Mouse (Mus musculus) lung, postnatal 14 days (tissue): ENCODE measurements around the gene Asap2.
"Not testable (repeated sequence)": the region's sequence is repeated elsewhere in the genome, so short reads cannot be mapped to it uniquely, and the experiment has no call there.

ENCODE experiments used
- DNase-seq: peaks from one replicate; pipeline ENCODE4 v3.0.0; 2021

The Asap2 gene

GRCm38 (mm10) chr12:20990132-20990531 lies at the start of gene Asap2:
TSS of gene Asap2 (plus strand) at chr12:20990459.
- DNase-seq, result peak; percentile 56

DNA sequence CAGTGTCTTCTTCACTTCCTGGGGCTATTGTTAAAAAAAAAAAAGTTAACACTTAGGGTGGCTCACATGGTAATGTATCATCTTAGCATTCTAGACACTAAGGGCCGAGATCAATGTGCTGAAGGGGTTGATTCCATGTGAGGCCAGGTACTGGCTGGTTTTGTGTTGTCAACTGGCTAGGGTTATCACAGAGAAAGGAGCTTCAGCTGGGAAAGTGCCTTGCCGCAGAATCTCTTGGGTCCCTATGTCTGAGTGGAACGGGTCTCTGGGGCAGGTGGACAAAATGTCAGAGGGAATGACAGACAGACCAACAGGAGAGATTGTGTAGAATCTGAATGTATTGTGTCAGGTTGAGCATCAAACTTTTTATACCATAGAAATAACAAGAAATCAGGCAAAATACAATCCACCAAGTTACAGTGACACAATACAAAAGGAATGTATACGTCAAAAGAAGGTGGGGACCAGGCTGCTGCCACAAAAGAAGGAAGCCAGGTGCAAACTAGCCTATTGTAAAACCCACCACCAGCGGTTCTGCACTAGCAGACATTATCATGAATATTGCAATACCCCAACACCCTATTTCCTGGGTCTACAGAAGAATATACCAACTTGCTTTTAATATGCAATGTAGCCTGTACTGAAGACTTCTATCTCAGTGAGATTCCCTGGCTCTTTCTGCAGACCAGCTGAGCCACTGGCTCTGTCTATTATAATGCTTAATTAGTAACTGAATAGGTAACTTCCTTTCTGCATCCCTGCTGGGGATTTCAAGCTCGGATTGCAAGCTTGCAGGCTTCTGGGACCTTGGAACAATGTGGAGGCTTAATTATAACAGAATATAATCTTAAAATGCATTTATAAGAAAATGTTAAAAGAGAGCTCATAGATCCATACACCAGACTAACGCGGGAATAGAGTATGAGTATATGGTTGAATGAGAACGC lies 42.9 kb upstream of the Asap2 start:
- DNase-seq, result not testable (repeated sequence)

GRCm38 (mm10) chr12:20990579-20990978 lies 320 bp downstream of the Asap2 start:
- DNase-seq, result not testable (repeated sequence)

GRCm38 (mm10) chr12:21030875-21031274 lies 40.6 kb downstream of the Asap2 start:
- DNase-seq, result not testable (repeated sequence)

GRCm38 (mm10) chr12:21046716-21047115 lies 56.5 kb downstream of the Asap2 start:
- DNase-seq, result not testable (repeated sequence)

GRCm38 (mm10) chr12:21075731-21076130 lies 85.5 kb downstream of the Asap2 start:
- peak; percentile 88 for DNase-seq

DNA sequence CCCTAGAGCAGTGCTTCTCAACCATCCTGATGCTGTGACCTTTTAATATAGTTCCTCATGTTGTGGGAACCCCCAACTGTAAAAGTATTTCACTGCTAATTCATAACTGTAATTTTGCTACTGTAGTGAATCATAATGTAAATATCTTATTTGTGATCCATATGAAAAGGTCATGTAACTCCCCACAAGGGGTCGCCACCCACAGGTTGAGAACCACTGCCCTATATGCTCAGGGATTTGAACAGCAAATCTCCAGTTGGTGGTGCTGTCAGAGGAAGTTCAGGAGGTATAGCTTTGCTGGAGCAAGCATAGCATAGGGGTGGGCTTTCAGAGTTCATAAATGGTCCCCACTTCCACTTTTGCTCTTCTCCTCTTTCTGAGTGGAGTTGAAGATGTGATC lies 99.9 kb downstream of the Asap2 start:
- DNase-seq, result not testable (repeated sequence)

- DNase-seq, result not testable (repeated sequence)
Observed at GRCm38 (mm10) chr12:21092446-21092845, 102.2 kb downstream of the Asap2 start.

DNA sequence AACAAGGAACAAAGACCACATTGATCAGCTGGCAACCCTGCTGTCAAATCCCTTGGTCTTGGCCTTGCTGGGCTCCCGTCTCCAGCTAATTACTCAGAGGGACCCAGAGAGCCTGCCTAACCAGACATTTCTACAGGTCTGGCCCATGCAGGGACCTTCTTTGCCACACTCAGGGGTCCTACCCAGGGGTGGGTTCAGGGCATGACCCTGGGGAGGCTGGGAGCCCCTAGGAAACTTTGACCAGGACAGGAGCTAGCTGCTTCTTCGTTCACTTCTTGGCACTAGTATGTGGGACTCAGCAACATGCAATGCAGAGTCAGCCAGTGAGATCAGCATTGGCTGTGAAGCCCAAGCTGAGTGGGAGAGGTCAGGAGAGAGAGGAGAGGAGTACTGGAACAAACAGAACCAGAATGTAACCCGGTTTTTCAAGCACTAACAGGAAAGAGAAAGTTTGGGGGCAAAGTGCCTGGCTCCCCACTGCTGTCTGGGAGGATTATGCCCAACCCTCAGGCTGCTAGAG lies 107.6 kb downstream of the Asap2 start:
- not testable (repeated sequence) for DNase-seq

- not testable (repeated sequence) for DNase-seq
Observed at GRCm38 (mm10) chr12:21111116-21111475, 120.8 kb downstream of the Asap2 start.

- DNase-seq, result peak; percentile 86
Observed at GRCm38 (mm10) chr12:21111476-21112452, 121.5 kb downstream of the Asap2 start.

DNA sequence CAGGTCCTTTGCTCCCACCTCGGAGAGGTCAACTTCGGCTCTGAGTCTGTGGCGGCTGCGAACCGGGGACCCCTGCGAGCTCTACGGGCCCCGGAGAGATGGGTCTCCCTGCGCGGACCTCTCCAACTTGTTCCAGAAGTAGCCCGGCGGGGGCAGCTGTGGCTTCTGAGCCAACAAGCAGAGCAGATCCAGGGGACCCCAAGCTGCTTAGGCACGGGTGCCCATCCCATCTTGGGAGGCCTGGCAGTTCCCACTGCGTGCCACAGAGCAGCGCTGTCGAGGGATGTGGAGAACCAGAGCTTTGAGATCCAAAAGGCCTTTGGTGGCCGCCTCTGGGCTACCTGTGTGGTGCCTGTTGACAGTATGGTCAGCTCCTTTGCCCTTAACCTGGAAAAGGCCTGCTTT lies 122.2 kb downstream of the Asap2 start:
- peak; percentile 67 for DNase-seq

- DNase-seq, result no peak
Observed at GRCm38 (mm10) chr12:21119446-21119845, 129.2 kb downstream of the Asap2 start.

- DNase-seq, result no peak
Observed at GRCm38 (mm10) chr12:21122818-21123217, 132.6 kb downstream of the Asap2 start.

DNA sequence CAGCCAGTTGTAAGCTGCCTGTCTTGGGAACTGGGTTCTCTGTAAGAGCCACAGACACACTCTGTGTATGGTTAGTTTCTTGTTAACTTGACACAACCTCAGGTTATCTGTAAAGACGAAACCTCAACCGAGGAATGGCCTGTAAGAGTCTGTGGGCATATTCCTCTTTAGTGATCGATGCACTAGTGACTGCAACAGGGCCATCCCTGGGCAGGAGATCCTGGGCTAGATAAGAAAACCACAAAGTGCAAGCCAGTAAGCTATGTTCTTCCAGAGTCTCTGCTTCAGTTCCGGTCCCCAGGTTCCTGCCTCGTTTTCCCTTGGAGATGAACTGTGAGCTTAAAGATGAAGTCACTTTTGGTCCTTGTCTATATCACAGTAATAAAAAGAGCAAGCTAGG lies 133.4 kb downstream of the Asap2 start:
- DNase-seq, result no peak

- DNase-seq, result no peak
Observed at GRCm38 (mm10) chr12:21125675-21126470, 135.6 kb downstream of the Asap2 start.

- no peak for DNase-seq
Observed at GRCm38 (mm10) chr12:21126516-21126915, 136.3 kb downstream of the Asap2 start.

- peak; percentile 19 for DNase-seq
Observed at GRCm38 (mm10) chr12:21128930-21129869, 138.9 kb downstream of the Asap2 start.

DNA sequence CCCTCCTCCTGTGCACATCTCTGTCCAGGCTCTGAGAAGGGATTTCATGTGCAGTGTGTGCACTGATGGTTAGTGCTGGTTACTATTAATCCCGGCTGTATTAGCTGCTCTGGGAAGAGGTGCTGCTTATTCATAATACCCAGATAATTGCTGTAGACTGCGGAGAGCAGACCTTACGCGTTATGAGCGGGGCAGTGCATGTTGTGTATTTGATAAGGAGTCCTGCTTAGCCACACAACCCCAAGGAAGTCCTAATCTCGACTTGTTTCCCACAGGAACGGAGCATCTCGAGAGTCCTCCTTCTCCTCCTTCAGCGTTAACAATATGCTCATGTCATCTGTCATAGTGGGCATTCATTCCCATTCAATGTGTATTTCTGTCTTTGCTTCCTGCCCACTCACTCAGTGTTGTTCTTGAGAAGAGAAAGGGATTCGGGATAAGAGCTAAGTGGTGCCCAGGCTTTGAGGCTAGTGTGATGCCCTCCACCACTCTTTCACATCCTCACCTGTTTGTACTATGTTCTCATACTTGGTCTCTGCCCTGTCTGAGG lies 140.1 kb downstream of the Asap2 start:
- DNase-seq, result no peak

- peak; percentile 12 for DNase-seq
Observed at GRCm38 (mm10) chr12:21132537-21132936, 142.3 kb downstream of the Asap2 start.

- DNase-seq, result no peak
Observed at GRCm38 (mm10) chr12:21133031-21133430, 142.8 kb downstream of the Asap2 start.
